Mouse (Mus musculus): Measurements from ENCODE around the gene H2-Eb1. TPM values are rescaled to one million over a fixed set of nuclear protein-coding genes. Genes with fewer than 3 reads are reported as not detected.

H2-Eb1 gene
- polyA plus RNA-seq, 1 experiment from 2014 or later = 1.4 TPM

DNA sequence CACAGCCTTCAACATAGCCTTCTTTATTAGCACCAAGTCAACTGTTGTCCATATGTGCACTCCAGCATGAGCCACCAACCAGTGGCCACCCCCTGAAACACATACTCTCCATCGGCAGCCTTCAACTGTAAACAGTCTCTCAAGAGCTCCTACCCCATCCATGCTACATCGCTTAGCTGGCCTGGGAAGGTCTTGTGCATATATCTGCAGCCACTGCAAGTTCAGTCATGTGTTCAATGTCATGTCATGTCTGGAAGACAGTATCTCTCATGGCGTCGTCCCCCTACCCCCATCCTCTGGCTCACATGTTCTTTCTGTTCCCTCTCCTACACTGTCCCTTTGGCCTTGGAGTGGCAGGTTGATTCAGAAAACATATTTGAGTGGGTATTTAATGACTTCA is 39.2 kb downstream of the H2-Eb1 start:
- Histone ChIP-seq H3K27me3 (ENCODE audit: insufficient read depth, poor library complexity, severe bottlenecking) (peaks cover 11% of the 10 kb centered on the region; the same call in 1 of the 2 replicates), H3K36me3 (no peaks in the 10 kb centered on the region), H3K4me3 (no peak overlapping the region), H3K4me1 (no peaks in the 10 kb centered on the region), H3K27ac (no peak overlapping the region), H3K9me3 (no peaks in the 10 kb centered on the region)
- WGBS = 78% methylated on average over 4 of the region's 4 CpGs
- DNase-seq (ENCODE audit: low spot score) = no peak

DNA sequence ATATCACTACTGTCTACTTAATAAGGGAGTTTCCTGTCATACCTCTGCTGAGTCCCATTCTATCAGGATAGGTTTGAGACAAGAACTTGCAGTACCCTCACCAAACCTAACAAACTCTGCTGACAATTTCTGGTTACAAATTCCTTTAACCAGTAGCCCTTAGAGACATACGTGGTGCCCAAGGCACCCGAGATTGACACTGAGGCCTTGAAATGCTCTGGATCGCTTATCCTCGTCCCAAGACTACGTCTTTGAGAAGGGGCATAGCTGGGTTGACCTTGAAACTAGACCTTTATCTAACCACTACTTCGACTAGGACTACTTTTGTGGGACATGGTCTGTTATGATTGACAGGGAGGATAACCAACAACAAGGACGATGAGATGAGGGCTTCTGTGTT is 39.8 kb downstream of the H2-Eb1 start:
- H3K4me3 ChIP-seq = no peak overlapping the region
- DNase-seq (ENCODE audit: low spot score) = no peak
- H3K36me3 ChIP-seq = no peaks in the 10 kb centered on the region
- H3K9me3 ChIP-seq = no peaks in the 10 kb centered on the region
- H3K27ac ChIP-seq = no peak overlapping the region
- no peaks in the 10 kb centered on the region for H3K4me1 ChIP-seq
- H3K27me3 ChIP-seq (ENCODE audit: insufficient read depth, poor library complexity, severe bottlenecking) = peaks cover 14% of the 10 kb centered on the region; the same call in 1 of the 2 replicates
- 80% methylated on average over 7 of the region's 7 CpGs for WGBS

DNA sequence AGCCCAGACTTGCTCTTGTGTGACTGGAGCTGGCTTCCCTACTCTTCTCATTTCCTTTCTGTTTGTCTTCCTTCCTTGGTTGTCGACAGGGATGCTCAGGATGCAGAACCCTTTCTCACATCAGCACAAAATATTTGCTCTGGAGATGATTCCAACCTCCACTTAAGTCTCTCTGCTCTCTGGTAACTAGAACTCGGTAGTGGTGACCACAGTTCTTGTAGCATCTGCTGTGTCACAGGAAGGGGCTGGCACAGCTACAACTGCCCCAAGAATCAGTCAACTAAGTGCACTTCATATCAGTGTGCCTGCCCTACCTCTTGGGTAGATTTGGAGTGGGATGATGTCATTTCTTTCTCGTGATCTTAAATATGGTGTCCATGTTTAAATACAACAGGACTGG is 40.4 kb downstream of the H2-Eb1 start:
- no peak overlapping the region for H3K27ac ChIP-seq
- WGBS = 70% methylated on average over 3 of the region's 3 CpGs
- H3K4me1 ChIP-seq = no peaks in the 10 kb centered on the region
- no peaks in the 10 kb centered on the region for H3K36me3 ChIP-seq
- no peak for DNase-seq (ENCODE audit: low spot score)
- no peak overlapping the region for H3K4me3 ChIP-seq
- H3K27me3 ChIP-seq (ENCODE audit: insufficient read depth, poor library complexity, severe bottlenecking) = peaks cover 17% of the 10 kb centered on the region; the same call in 1 of the 2 replicates
- H3K9me3 ChIP-seq = no peaks in the 10 kb centered on the region

DNA sequence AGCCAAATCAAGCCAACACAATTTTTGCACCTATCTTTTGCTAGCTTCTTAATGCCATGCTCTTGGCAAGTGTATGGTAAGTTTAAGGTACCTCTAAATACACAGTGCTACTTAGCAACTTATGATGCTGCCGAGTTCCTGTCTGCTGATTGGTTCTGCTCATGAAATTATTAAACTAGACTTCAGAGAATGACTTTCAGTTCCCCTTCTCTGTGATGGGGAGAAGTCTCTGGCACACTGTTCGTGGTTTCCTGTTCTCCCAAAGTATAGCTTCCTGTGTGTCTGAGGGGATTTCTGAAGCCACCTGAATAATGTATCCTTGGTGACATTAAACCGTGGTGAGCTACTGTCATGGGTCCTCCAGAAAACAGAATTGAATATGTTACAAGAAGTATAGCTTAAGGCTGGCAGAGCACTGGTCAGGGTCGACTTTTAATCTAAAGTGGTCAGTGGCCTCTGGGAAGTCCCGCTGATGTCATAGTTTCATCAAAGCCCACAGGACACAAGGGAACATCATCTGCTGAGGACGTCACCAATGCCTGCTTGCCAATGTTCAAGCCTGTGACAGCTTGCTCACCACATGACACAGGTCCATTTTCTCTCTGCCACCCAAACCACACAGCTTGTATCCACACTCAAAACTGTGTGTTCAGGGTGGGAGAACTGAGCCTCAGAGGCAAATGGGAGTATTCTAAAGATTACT is 42.1 kb downstream of the H2-Eb1 start:
- H3K9me3 ChIP-seq = no peaks in the 10 kb centered on the region
- no peaks in the 10 kb centered on the region for H3K36me3 ChIP-seq
- WGBS = 69% methylated on average over 6 of the region's 6 CpGs
- no peak for DNase-seq (ENCODE audit: low spot score)
- H3K4me3 ChIP-seq = no peak overlapping the region
- no peak overlapping the region for H3K27ac ChIP-seq
- no peaks in the 10 kb centered on the region for H3K4me1 ChIP-seq
- peaks cover 17% of the 10 kb centered on the region; the same call in 1 of the 2 replicates for H3K27me3 ChIP-seq (ENCODE audit: insufficient read depth, poor library complexity, severe bottlenecking)

DNA sequence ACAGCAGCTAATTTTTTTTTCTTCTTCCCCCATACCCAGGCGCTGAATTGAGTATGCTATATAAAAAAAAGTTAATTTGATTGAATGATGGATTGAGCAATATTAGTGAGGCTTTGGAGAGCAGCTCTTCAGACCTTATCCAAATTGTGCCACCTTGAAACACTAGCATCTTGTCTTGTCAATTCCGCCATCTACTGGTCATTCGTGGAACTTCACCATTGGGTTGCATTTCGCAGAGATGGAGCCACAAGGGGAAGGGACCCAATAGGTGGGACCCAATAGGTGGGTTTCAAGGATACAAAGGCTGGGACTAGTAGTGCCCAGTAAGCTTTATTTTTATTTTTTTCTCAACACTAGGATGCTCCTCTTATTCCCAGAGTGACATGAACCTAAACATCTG is 43.8 kb downstream of the H2-Eb1 start:
- WGBS = 6% methylated on average over 4 of the region's 4 CpGs
- H3K4me1 ChIP-seq = no peaks in the 10 kb centered on the region
- H3K9me3 ChIP-seq = no peaks in the 10 kb centered on the region
- H3K4me3 ChIP-seq = no peak overlapping the region
- no peak overlapping the region for H3K27ac ChIP-seq
- no peaks in the 10 kb centered on the region for H3K36me3 ChIP-seq
- peaks cover 17% of the 10 kb centered on the region; the same call in 1 of the 2 replicates for H3K27me3 ChIP-seq (ENCODE audit: insufficient read depth, poor library complexity, severe bottlenecking)
- DNase-seq (ENCODE audit: low spot score) = no peak

DNA sequence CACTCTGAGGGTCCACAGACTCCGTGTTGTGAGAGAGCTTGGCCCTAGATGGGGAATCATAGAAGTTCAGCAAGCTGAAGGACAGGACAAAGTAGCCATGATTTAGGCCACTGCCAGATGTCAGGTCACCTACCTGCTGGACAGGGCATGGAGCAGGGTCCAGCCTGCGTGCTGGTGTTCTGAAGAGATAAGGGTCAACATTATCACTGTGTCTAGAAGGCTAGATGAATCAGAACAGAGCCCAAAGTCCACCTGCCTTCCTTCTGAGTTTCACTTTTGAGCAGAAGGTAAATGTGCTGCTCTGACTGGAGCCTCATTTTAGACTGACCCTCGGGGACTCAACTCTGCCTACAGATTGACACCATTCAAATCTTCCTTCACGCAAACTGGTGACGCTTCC is 48.9 kb downstream of the H2-Eb1 start, which contains the start of gene Btnl2:
Gene Btnl2 (plus strand): TSS at position 284 of the 400 bp plus-strand sequence.
- Histone ChIP-seq H3K27ac (no peak within 1 kb of the TSS), H3K4me3 (no peak within 1 kb of the TSS), H3K27me3 (ENCODE audit: insufficient read depth, poor library complexity, severe bottlenecking) (peaks cover 10% of the 10 kb centered on the region; the same call in 1 of the 2 replicates), H3K9me3 (no peaks in the 10 kb centered on the region), H3K4me1 (no peaks in the 10 kb centered on the region), H3K36me3 (no peaks in the 10 kb centered on the region)
- WGBS = 78% methylated on average over 5 of the region's 5 CpGs
- DNase-seq (ENCODE audit: low spot score) = no peak

DNA sequence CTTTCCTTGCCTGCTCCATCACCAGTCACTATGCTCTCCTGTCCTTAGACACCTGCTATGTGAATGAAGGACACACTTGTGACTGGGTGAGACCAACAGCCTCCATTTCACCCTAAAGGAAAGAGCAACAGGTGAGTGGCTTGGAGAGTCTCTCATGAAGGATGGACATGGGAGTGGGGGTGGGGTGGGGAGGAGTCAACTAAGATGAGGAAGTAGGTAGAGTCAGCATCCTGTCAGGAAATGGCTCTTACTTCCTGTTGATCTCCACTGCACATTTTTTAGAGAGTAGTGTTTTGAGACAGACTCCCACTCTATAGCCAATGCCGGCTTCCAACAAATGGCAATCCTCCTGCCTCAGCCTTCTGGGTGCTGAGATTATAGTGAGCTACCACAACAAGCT is 49.3 kb downstream of the H2-Eb1 start:
- Histone ChIP-seq H3K9me3 (no peaks in the 10 kb centered on the region), H3K27ac (no peak overlapping the region), H3K4me3 (no peak overlapping the region), H3K36me3 (no peaks in the 10 kb centered on the region), H3K4me1 (no peaks in the 10 kb centered on the region), H3K27me3 (ENCODE audit: insufficient read depth, poor library complexity, severe bottlenecking) (peaks cover 10% of the 10 kb centered on the region; the same call in 1 of the 2 replicates)
- 88% methylated on average over 1 of the region's 1 CpGs for WGBS
- no peak for DNase-seq (ENCODE audit: low spot score)

DNA sequence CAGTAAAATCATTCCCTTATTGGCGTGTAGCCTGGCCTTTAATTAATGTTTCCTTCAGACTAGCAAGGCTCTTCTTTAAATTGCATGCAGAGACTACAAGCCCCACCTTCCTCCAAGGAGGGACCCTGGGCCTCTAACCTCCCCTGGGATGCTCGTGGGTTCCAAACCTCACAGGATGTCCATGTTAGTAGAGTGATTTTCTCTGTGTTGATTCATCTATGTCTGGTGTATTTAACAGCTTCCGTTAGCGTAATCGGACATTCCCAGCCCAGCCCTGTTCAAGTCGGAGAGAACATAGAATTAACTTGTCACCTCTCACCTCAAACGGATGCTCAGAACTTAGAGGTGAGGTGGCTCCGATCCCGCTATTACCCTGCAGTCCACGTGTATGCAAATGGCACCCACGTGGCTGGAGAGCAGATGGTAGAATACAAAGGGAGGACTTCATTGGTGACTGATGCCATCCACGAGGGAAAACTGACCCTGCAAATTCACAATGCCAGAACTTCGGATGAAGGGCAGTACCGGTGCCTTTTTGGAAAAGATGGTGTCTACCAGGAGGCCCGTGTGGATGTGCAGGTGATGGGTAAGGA is 57.4 kb downstream of the H2-Eb1 start:
- Histone ChIP-seq H3K36me3 (no peaks in the 10 kb centered on the region), H3K4me3 (no peak overlapping the region), H3K27ac (no peak overlapping the region), H3K4me1 (no peaks in the 10 kb centered on the region), H3K27me3 (ENCODE audit: insufficient read depth, poor library complexity, severe bottlenecking) (0 out of 2 replicates have a peak, but pooled peaks cover 2% of the 10 kb centered on the region), H3K9me3 (no peaks in the 10 kb centered on the region)
- WGBS = 80% methylated on average over 15 of the region's 15 CpGs
- no peak for DNase-seq (ENCODE audit: low spot score)

DNA sequence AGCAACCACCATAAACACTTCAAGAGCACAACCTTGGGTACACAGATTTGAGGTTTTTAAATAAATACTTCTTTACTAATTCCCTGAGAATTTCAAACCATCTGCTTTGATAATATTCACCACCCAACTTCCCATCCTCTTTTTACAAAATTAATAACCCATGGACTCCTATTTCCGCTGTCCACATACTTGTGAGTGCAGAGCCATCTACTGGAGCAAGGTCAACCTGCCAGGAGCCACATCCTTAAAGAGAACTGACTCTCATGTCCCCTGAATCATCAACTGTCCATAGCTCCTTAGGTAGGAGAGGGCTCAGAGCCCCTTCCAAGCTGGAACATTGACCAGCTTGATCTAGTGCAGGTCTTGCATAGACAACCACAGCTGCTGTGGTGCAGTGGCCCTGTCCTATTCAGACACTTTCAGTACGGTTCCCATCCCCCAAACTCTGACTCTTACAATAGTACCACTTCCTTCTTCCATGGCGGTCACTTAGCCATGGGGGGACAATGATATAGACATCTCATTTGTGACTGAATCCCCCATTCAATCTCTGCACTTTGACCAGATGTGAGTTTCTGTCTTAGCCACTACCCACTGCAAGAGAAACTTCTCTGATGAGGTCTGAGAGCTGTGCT is 58.1 kb downstream of the H2-Eb1 start:
- Histone ChIP-seq H3K4me3 (no peak overlapping the region), H3K27ac (no peak overlapping the region), H3K27me3 (ENCODE audit: insufficient read depth, poor library complexity, severe bottlenecking) (no peaks in the 10 kb centered on the region), H3K36me3 (no peaks in the 10 kb centered on the region), H3K4me1 (no peaks in the 10 kb centered on the region), H3K9me3 (no peaks in the 10 kb centered on the region)
- DNase-seq (ENCODE audit: low spot score) = no peak
- WGBS = 76% methylated on average over 3 of the region's 3 CpGs

DNA sequence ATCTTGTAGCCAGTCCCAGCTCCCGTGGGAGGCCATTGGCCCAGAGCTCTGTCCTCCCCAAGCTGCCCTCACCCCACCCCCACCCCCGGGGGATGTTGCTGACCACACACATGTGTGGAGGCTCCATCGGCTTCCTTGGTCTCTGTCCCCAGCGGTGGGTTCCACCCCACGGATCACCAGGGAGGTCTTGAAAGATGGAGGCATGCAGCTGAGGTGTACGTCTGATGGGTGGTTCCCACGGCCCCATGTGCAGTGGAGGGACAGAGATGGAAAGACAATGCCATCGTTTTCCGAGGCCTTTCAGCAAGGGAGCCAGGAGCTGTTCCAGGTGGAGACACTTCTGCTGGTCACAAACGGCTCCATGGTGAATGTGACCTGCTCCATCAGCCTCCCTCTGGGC is 59.4 kb downstream of the H2-Eb1 start:
- H3K27me3 ChIP-seq (ENCODE audit: insufficient read depth, poor library complexity, severe bottlenecking) = no peaks in the 10 kb centered on the region

More for the DNA sequence above, 59.4 kb downstream of the H2-Eb1 start:
- no peak for DNase-seq (ENCODE audit: low spot score)
- H3K27ac ChIP-seq = no peak overlapping the region
- no peaks in the 10 kb centered on the region for H3K36me3 ChIP-seq
- 68% methylated on average over 10 of the region's 10 CpGs for WGBS
- H3K4me3 ChIP-seq = no peak overlapping the region
- H3K4me1 ChIP-seq = no peaks in the 10 kb centered on the region
- no peaks in the 10 kb centered on the region for H3K9me3 ChIP-seq

Other genes with a start within 250 kb of the H2-Eb1 start
- gene H2-Oa, start 213.5 kb upstream of the H2-Eb1 start, polyA plus RNA-seq (2016; fragmentation: Nextera tagmentation; extraction: Ambion mirVana) = 0.62 and 0.84 TPM in 2 replicates
- gene H2-DMa, start 186.3 kb upstream of the H2-Eb1 start, polyA plus RNA-seq (2016; fragmentation: Nextera tagmentation; extraction: Ambion mirVana) = 4.2 and 7.1 TPM in 2 replicates
- 77.6 and 101 TPM in 2 replicates for gene Brd2, start 183.2 kb upstream of the H2-Eb1 start, polyA plus RNA-seq (2016; fragmentation: Nextera tagmentation; extraction: Ambion mirVana)
- 0.18 TPM in 1 of 2 replicates, not detected in the other for gene H2-DMb2, start 162.6 kb upstream of the H2-Eb1 start, polyA plus RNA-seq (2016; fragmentation: Nextera tagmentation; extraction: Ambion mirVana)
- 0.23 and 0.29 TPM in 2 replicates for gene H2-DMb1, start 152.8 kb upstream of the H2-Eb1 start, polyA plus RNA-seq (2016; fragmentation: Nextera tagmentation; extraction: Ambion mirVana)
- 0.84 and 1.2 TPM in 2 replicates for gene Tap1, start 118.3 kb upstream of the H2-Eb1 start, polyA plus RNA-seq (2016; fragmentation: Nextera tagmentation; extraction: Ambion mirVana)
- 0.41 and 0.60 TPM in 2 replicates for gene Psmb9, start 118.1 kb upstream of the H2-Eb1 start, polyA plus RNA-seq (2016; fragmentation: Nextera tagmentation; extraction: Ambion mirVana)
- 0.86 and 0.87 TPM in 2 replicates for gene Psmb8, start 108.1 kb upstream of the H2-Eb1 start, polyA plus RNA-seq (2016; fragmentation: Nextera tagmentation; extraction: Ambion mirVana)
- gene Tap2, start 102.3 kb upstream of the H2-Eb1 start, polyA plus RNA-seq (2016; fragmentation: Nextera tagmentation; extraction: Ambion mirVana) = 0.48 and 0.51 TPM in 2 replicates
- not detected in 2 replicates for gene H2-Ob, start 67.0 kb upstream of the H2-Eb1 start, polyA plus RNA-seq (2016; fragmentation: Nextera tagmentation; extraction: Ambion mirVana)
- gene H2-Ab1, start 48.2 kb upstream of the H2-Eb1 start, polyA plus RNA-seq (2016; fragmentation: Nextera tagmentation; extraction: Ambion mirVana) = 13.2 and 14.6 TPM in 2 replicates
- gene H2-Aa, start 18.0 kb upstream of the H2-Eb1 start, polyA plus RNA-seq (2016; fragmentation: Nextera tagmentation; extraction: Ambion mirVana) = 0.11 TPM in 1 of 2 replicates, not detected in the other
- not detected in 2 replicates for gene H2-Eb2, start 19.8 kb downstream of the H2-Eb1 start, polyA plus RNA-seq (2016; fragmentation: Nextera tagmentation; extraction: Ambion mirVana)
- gene Btnl2, start 49.0 kb downstream of the H2-Eb1 start, polyA plus RNA-seq (2016; fragmentation: Nextera tagmentation; extraction: Ambion mirVana) = 0.05 TPM in 1 of 2 replicates, not detected in the other
- not detected in 2 replicates for gene Btnl1, start 71.3 kb downstream of the H2-Eb1 start, polyA plus RNA-seq (2016; fragmentation: Nextera tagmentation; extraction: Ambion mirVana)
- gene BC051142, start 93.0 kb downstream of the H2-Eb1 start, polyA plus RNA-seq (2016; fragmentation: Nextera tagmentation; extraction: Ambion mirVana) = 0.14 and 0.15 TPM in 2 replicates
- gene Btnl4, start 171.5 kb downstream of the H2-Eb1 start, polyA plus RNA-seq (2016; fragmentation: Nextera tagmentation; extraction: Ambion mirVana) = not detected in 2 replicates
- not detected in 2 replicates for gene Btnl6, start 211.5 kb downstream of the H2-Eb1 start, polyA plus RNA-seq (2016; fragmentation: Nextera tagmentation; extraction: Ambion mirVana)

Measured in heart, embryonic 10.5 days (tissue).